Mouse (Mus musculus): ENCODE data around the gene Col15a1. TPM values are rescaled to one million over a fixed set of nuclear protein-coding genes. Genes with fewer than 3 reads are reported as not detected.

The Col15a1 gene
- polyA plus RNA-seq, 1 experiment from 2014 or later, result 0.57 TPM

- Histone ChIP-seq H3K9me3 (replicated peaks; ENCODE audit: control insufficient read depth, low read length) (no peaks in the 10 kb centered on the region), H3K27ac (ENCODE audit: low read length) (no peak overlapping the region), H3K9ac (ENCODE audit: low read depth, low read length) (no peak overlapping the region), H3K36me3 (ENCODE audit: control insufficient read depth, insufficient read depth) (no peaks in the 10 kb centered on the region), H3K4me3 (ENCODE audit: low read depth, low read length) (no peak overlapping the region), H3K4me1 (ENCODE audit: control insufficient read depth, low read depth, low read length) (no peaks in the 10 kb centered on the region), H3K4me2 (ENCODE audit: low read depth, low read length) (no peak overlapping the region), H3K27me3 (ENCODE audit: control insufficient read depth, insufficient read depth, low read depth, low read length) (no peaks in the 10 kb centered on the region)
- 44% methylated on average over 3 of the region's 3 CpGs for WGBS (ENCODE audit: insufficient replicate concordance)
- no peak for ATAC-seq (ENCODE audit: low read depth)
These were observed 14.2 kb downstream of the Col15a1 start for GRCm38 (mm10) chr4:47222146-47222545.

GRCm38 (mm10) chr4:47225920-47226319 lies 18.0 kb downstream of the Col15a1 start:
- no peak overlapping the region for H3K4me2 ChIP-seq (ENCODE audit: low read depth, low read length)
- no peak overlapping the region for H3K9ac ChIP-seq (ENCODE audit: low read depth, low read length)
- H3K36me3 ChIP-seq (ENCODE audit: control insufficient read depth, insufficient read depth), result no peaks in the 10 kb centered on the region
- WGBS (ENCODE audit: insufficient replicate concordance), result 49% methylated on average over 6 of the region's 6 CpGs
- no peak overlapping the region for H3K27ac ChIP-seq (ENCODE audit: low read length)
- no peaks in the 10 kb centered on the region for H3K4me1 ChIP-seq (ENCODE audit: control insufficient read depth, low read depth, low read length)
- no peaks in the 10 kb centered on the region for H3K27me3 ChIP-seq (ENCODE audit: control insufficient read depth, insufficient read depth, low read depth, low read length)
- H3K9me3 ChIP-seq (replicated peaks; ENCODE audit: control insufficient read depth, low read length), result no peaks in the 10 kb centered on the region
- no peak overlapping the region for H3K4me3 ChIP-seq (ENCODE audit: low read depth, low read length)
- ATAC-seq (ENCODE audit: low read depth), result no peak

DNA sequence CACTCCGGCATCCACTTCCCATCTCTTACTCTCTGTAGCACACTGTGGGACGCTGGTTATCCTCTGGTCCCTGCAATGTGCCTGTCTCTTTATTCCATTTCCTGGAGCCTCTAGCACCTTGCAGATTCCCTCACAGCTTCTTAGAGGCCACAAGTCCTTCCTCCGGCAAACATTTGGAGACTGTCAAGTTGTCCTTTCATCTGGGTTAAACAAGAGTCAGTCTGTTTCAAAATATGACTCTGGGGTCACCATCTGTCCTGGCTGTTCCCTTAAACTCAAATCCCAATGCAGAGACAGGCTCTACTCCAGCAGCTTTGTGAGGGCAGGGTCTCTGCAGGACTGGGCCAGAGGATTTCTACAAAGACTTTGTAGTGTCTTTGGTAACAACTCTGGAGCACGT lies 19.1 kb downstream of the Col15a1 start:
- Histone ChIP-seq H3K9ac (ENCODE audit: low read depth, low read length) (no peak overlapping the region), H3K27ac (ENCODE audit: low read length) (no peak overlapping the region), H3K27me3 (ENCODE audit: control insufficient read depth, insufficient read depth, low read depth, low read length) (no peaks in the 10 kb centered on the region), H3K4me1 (ENCODE audit: control insufficient read depth, low read depth, low read length) (no peaks in the 10 kb centered on the region), H3K36me3 (ENCODE audit: control insufficient read depth, insufficient read depth) (no peaks in the 10 kb centered on the region), H3K4me3 (ENCODE audit: low read depth, low read length) (no peak overlapping the region), H3K9me3 (replicated peaks; ENCODE audit: control insufficient read depth, low read length) (no peaks in the 10 kb centered on the region), H3K4me2 (ENCODE audit: low read depth, low read length) (no peak overlapping the region)
- 64% methylated on average over 4 of the region's 4 CpGs for WGBS (ENCODE audit: insufficient replicate concordance)
- ATAC-seq (ENCODE audit: low read depth), result no peak

DNA sequence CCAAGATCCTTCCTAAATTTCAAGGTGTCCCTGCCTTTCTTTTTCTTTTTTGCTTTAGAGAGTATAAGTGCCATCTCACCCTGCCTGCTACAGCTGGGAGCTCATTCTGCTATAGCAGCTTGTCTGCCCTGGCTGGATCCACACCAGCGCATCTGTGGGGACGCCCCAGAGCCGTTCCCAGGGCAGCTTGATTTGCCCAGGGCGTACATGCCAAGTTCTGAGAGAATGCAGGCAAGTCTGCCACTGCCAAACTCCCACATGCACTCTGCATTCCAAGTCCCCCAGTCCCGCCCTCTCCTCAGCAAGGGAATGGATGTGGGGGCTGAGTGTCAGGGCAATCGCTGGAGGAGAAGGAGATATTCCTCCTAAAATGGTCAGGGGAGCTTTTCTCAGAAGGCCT lies 19.8 kb downstream of the Col15a1 start:
- no peaks in the 10 kb centered on the region for H3K4me1 ChIP-seq (ENCODE audit: control insufficient read depth, low read depth, low read length)
- no peak overlapping the region for H3K27ac ChIP-seq (ENCODE audit: low read length)
- H3K27me3 ChIP-seq (ENCODE audit: control insufficient read depth, insufficient read depth, low read depth, low read length), result no peaks in the 10 kb centered on the region
- H3K4me3 ChIP-seq (ENCODE audit: low read depth, low read length), result no peak overlapping the region
- H3K9ac ChIP-seq (ENCODE audit: low read depth, low read length), result no peak overlapping the region
- WGBS (ENCODE audit: insufficient replicate concordance), result 56% methylated on average over 6 of the region's 6 CpGs
- ATAC-seq (ENCODE audit: low read depth), result no peak
- H3K9me3 ChIP-seq (replicated peaks; ENCODE audit: control insufficient read depth, low read length), result no peaks in the 10 kb centered on the region
- H3K4me2 ChIP-seq (ENCODE audit: low read depth, low read length), result no peak overlapping the region
- H3K36me3 ChIP-seq (ENCODE audit: control insufficient read depth, insufficient read depth), result no peaks in the 10 kb centered on the region

GRCm38 (mm10) chr4:47228945-47229344 lies 21.0 kb downstream of the Col15a1 start:
- ATAC-seq (ENCODE audit: low read depth), result no peak
- no peaks in the 10 kb centered on the region for H3K9me3 ChIP-seq (replicated peaks; ENCODE audit: control insufficient read depth, low read length)
- no peak overlapping the region for H3K9ac ChIP-seq (ENCODE audit: low read depth, low read length)
- no peak overlapping the region for H3K27ac ChIP-seq (ENCODE audit: low read length)
- H3K4me3 ChIP-seq (ENCODE audit: low read depth, low read length), result no peak overlapping the region
- H3K27me3 ChIP-seq (ENCODE audit: control insufficient read depth, insufficient read depth, low read depth, low read length), result no peaks in the 10 kb centered on the region
- no peak overlapping the region for H3K4me2 ChIP-seq (ENCODE audit: low read depth, low read length)
- no peaks in the 10 kb centered on the region for H3K36me3 ChIP-seq (ENCODE audit: control insufficient read depth, insufficient read depth)
- WGBS (ENCODE audit: insufficient replicate concordance), result 47% methylated on average over 5 of the region's 5 CpGs
- no peaks in the 10 kb centered on the region for H3K4me1 ChIP-seq (ENCODE audit: control insufficient read depth, low read depth, low read length)

GRCm38 (mm10) chr4:47230498-47230897 lies 22.5 kb downstream of the Col15a1 start:
- WGBS (ENCODE audit: insufficient replicate concordance), result 62% methylated on average over 7 of the region's 7 CpGs
- ATAC-seq (ENCODE audit: low read depth), result no peak
- H3K4me2 ChIP-seq (ENCODE audit: low read depth, low read length), result no peak overlapping the region

GRCm38 (mm10) chr4:47231322-47231721 lies 23.4 kb downstream of the Col15a1 start:
- 51% methylated on average over 6 of the region's 6 CpGs for WGBS (ENCODE audit: insufficient replicate concordance)

More at GRCm38 (mm10) chr4:47230498-47230897, 22.5 kb downstream of the Col15a1 start:
- Histone ChIP-seq H3K4me3 (ENCODE audit: low read depth, low read length) (no peak overlapping the region), H3K9me3 (replicated peaks; ENCODE audit: control insufficient read depth, low read length) (no peaks in the 10 kb centered on the region), H3K9ac (ENCODE audit: low read depth, low read length) (no peak overlapping the region), H3K4me1 (ENCODE audit: control insufficient read depth, low read depth, low read length) (no peaks in the 10 kb centered on the region), H3K36me3 (ENCODE audit: control insufficient read depth, insufficient read depth) (no peaks in the 10 kb centered on the region), H3K27ac (ENCODE audit: low read length) (no peak overlapping the region), H3K27me3 (ENCODE audit: control insufficient read depth, insufficient read depth, low read depth, low read length) (no peaks in the 10 kb centered on the region)

GRCm38 (mm10) chr4:47233192-47233835 lies 25.4 kb downstream of the Col15a1 start:
- no peak overlapping the region for H3K4me2 ChIP-seq (ENCODE audit: low read depth, low read length)
- WGBS (ENCODE audit: insufficient replicate concordance), result 57% methylated on average over 14 of the region's 14 CpGs
- no peaks in the 10 kb centered on the region for H3K4me1 ChIP-seq (ENCODE audit: control insufficient read depth, low read depth, low read length)
- no peak overlapping the region for H3K4me3 ChIP-seq (ENCODE audit: low read depth, low read length)
- ATAC-seq (ENCODE audit: low read depth), result no peak
- H3K36me3 ChIP-seq (ENCODE audit: control insufficient read depth, insufficient read depth), result no peaks in the 10 kb centered on the region
- no peak overlapping the region for H3K9ac ChIP-seq (ENCODE audit: low read depth, low read length)
- no peaks in the 10 kb centered on the region for H3K9me3 ChIP-seq (replicated peaks; ENCODE audit: control insufficient read depth, low read length)
- H3K27me3 ChIP-seq (ENCODE audit: control insufficient read depth, insufficient read depth, low read depth, low read length), result no peaks in the 10 kb centered on the region
- H3K27ac ChIP-seq (ENCODE audit: low read length), result no peak overlapping the region

More at GRCm38 (mm10) chr4:47231322-47231721, 23.4 kb downstream of the Col15a1 start:
- no peak overlapping the region for H3K4me3 ChIP-seq (ENCODE audit: low read depth, low read length)
- H3K9ac ChIP-seq (ENCODE audit: low read depth, low read length), result no peak overlapping the region
- no peaks in the 10 kb centered on the region for H3K36me3 ChIP-seq (ENCODE audit: control insufficient read depth, insufficient read depth)
- H3K27me3 ChIP-seq (ENCODE audit: control insufficient read depth, insufficient read depth, low read depth, low read length), result no peaks in the 10 kb centered on the region
- H3K27ac ChIP-seq (ENCODE audit: low read length), result no peak overlapping the region
- H3K4me1 ChIP-seq (ENCODE audit: control insufficient read depth, low read depth, low read length), result no peaks in the 10 kb centered on the region
- H3K4me2 ChIP-seq (ENCODE audit: low read depth, low read length), result no peak overlapping the region
- H3K9me3 ChIP-seq (replicated peaks; ENCODE audit: control insufficient read depth, low read length), result no peaks in the 10 kb centered on the region
- ATAC-seq (ENCODE audit: low read depth), result no peak

- H3K4me3 ChIP-seq (ENCODE audit: low read depth, low read length), result no peak overlapping the region
- H3K4me1 ChIP-seq (ENCODE audit: control insufficient read depth, low read depth, low read length), result no peaks in the 10 kb centered on the region
- no peaks in the 10 kb centered on the region for H3K9me3 ChIP-seq (replicated peaks; ENCODE audit: control insufficient read depth, low read length)
- H3K36me3 ChIP-seq (ENCODE audit: control insufficient read depth, insufficient read depth), result no peaks in the 10 kb centered on the region
- no peak overlapping the region for H3K9ac ChIP-seq (ENCODE audit: low read depth, low read length)
- no peak for ATAC-seq (ENCODE audit: low read depth)
- no peak overlapping the region for H3K4me2 ChIP-seq (ENCODE audit: low read depth, low read length)
- no peak overlapping the region for H3K27ac ChIP-seq (ENCODE audit: low read length)
- 13% methylated on average over 17 of the region's 17 CpGs for WGBS (ENCODE audit: insufficient replicate concordance)
- no peaks in the 10 kb centered on the region for H3K27me3 ChIP-seq (ENCODE audit: control insufficient read depth, insufficient read depth, low read depth, low read length)
These were observed 26.8 kb downstream of the Col15a1 start for GRCm38 (mm10) chr4:47234667-47235267.
